Mouse (Mus musculus) kidney, adult 9 months (tissue): ENCODE measurements around the gene Vip.

Experiments
- DNase-seq: peaks from one replicate; pipeline ENCODE4 v3.0.0; 2022

Gene Vip

GRCm38 (mm10) chr10:5639112-5639511 is at the start of gene Vip:
Gene Vip (plus strand): TSS chr10:5639218.
- DNase-seq, result no peak

DNA sequence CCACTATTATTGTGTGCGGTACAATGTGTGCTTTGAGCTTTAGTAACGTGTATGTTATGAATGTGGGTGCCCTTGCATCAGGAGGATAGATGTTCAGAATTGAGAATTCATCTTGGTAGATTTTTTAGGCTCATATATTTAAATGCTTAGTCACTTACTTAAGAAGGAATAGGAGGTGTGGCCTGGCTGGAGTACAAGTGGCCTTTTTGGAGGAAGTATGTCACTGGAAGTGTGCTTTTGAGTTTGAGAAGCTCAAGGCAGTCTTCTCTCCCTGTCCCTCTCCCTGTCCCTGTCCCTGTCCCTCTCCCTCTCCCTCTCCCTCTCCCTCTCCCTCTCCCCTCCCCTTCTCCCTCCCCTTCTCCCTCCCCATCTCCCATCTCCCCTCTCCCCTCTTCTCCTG is 48.0 kb upstream of the Vip start:
- DNase-seq, result peak; percentile 21

DNA sequence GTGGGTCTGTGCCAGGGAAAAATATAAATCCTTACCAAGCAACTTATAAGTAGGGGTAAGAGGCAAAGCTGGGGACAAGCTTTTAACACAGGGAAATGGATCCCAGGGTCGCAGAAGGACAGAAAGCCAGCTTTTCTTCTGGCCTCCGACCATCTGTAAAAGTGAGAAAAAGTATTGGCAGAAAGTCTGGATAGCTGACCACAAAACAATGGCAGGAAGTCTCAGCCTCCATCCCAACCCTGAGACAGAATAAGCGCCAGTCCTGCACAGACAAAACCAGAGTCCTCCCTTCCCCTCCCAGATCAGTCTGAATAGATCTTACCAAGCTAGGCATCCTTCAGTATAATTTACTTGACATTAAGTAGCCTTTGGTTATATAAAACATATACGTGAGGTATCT is 47.0 kb upstream of the Vip start:
- peak; percentile 44 for DNase-seq

DNA sequence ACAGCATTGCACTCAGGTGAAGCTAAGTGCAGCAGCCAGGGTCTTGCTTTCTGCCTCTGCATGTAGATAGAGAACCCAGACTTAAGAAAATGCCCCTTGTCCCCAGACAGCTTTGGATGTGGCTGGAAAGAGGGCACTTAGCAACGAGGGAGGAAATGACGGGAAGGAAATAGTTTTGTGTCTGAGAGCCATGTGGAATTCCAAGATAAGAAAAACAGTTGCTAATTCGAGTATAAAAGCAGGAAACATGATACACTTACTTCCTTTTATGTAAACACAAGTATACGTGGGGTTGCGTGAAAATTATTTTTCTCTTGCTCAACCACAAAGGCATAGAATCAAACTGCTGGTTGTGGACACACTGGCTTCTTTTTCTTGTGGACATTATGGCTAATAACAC is 45.6 kb upstream of the Vip start, which contains the start of gene Myct1:
Gene Myct1, plus strand, starts transcription at position 312 of the 400 bp plus-strand sequence.
- peak; percentile 49 for DNase-seq

DNA sequence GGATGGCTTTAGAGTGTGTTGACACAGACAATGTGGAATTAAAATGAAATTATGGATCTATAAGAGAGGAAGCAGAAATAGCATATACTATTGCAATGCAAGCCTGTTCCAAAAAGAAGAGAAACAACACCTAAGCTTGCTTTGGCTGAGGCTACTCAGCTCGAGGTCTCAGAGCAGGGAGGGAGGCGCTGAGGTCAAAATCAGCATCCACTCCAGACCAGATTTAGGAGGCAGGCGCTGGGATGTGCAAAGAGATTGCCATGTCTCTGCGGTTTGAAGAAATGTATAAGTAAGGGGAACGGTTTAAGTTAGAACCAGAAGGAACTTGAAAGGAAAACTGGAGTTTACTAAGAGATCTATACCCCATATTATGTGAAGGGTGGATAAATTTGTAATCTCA is 44.6 kb upstream of the Vip start:
- DNase-seq, result no peak

- no peak for DNase-seq
Measured at GRCm38 (mm10) chr10:5596559-5596958, 42.5 kb upstream of the Vip start.

- peak; percentile 81 for DNase-seq
Measured at GRCm38 (mm10) chr10:5600123-5600522, 38.9 kb upstream of the Vip start.

DNA sequence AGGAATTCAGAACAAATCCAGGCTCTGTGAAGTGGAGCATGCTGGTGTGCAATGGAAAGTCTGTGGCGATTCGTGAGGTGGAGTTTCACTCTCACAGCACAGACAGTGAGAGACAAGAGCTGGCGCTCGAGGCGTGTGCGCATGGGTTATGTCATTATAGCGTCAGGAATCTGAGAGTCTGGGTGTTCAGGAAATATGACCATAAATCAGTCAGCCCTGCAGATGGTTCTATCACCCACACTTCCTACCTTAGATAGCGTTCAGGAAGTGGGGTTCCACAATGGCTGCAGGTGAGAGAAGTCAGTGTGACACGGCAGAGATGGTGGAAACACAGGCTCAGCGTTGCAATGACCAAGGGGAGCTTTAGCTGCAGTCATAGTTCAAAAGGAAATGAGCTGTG is 35.5 kb upstream of the Vip start:
- peak; percentile 34 for DNase-seq

DNA sequence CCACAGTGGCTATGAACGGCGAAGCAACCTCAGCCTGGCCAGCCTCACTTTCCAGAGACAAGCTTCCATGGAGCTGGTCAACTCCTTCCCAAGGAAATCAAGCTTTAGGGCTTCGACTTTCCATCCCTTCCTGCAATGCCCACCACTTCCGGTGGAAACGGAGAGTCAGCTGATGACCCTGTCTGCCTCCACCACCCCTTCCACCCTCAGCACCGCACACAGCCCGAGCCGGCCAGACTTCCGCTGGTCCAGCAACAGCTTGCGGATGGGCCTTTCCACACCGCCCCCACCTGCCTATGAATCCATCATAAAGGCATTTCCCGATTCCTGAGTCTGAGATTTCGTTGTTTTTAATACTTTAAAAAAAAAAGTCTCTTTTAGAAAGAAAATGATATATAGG is 34.6 kb upstream of the Vip start:
- no peak for DNase-seq

GRCm38 (mm10) chr10:5608874-5609273 is 30.1 kb upstream of the Vip start:
- no peak for DNase-seq

GRCm38 (mm10) chr10:5615186-5616040 is 23.6 kb upstream of the Vip start:
- DNase-seq, result no peak

DNA sequence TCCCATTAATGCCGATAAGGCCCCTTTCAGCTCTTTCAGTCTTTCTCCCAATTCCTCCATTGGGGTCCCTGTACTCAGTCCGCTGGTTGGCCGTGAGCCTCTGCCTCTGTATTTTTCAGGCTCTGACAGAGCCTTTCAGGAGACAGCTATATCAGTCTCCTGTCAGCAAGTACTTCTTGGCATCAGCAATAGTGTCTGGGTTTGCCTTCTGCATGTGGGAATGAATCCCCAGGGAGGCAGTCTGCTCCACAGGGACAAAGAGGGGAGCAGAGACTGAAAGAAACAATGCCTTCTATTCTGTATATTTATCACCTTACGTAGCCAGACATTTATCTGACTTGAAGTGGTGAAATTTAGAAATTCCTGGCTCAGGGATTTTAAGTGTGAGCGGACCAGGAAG is 12.8 kb upstream of the Vip start:
- no peak for DNase-seq

- DNase-seq, result no peak
Measured at GRCm38 (mm10) chr10:5633672-5634200, 5.3 kb upstream of the Vip start.

DNA sequence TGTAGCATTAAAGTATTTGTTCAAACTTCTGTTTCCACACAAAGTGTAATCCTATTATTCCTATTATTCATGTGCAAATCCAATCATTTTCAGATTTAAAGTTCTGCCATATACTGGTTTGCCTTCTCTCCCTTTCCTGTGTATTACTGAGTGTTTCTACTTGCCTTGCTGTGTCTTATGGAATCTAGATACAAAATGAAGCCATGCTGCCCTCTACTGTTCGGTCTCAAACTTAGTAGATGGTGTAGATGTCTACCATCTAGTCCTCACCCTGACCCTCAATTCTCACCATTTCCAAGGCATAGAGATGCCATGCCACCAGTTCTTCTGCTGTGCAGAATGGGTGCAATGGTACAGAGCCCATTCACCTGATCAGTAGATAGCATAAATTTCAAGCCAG is 4.7 kb upstream of the Vip start:
- DNase-seq, result peak; percentile 55

- no peak for DNase-seq
Measured at GRCm38 (mm10) chr10:5637322-5637721, 1.7 kb upstream of the Vip start.

GRCm38 (mm10) chr10:5681275-5681674 is 42.3 kb downstream of the Vip start:
- no peak for DNase-seq

- DNase-seq, result no peak
Measured at GRCm38 (mm10) chr10:5685608-5686007, 46.6 kb downstream of the Vip start.

DNA sequence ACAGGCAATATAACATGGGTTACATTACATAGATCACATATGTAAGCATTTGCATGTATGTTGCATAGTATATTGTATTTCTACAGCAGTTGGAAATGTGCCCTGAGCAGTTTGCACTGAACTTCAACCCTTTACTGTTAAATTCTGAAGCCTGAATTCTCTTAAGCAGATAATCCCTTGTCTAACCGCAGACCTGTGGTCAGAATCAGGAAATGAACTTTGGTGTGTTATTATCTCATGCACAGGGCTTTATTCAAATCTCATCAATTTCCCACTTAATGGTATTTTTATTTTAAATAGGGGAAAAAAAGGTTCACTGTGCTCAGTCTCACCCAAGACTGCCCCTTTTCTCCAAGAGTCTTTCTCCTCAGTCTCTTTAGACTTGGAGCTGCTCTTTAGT is 55.3 kb downstream of the Vip start:
- DNase-seq, result no peak
